Mouse (Mus musculus): ENCODE data around the gene Prr29.

DNA sequence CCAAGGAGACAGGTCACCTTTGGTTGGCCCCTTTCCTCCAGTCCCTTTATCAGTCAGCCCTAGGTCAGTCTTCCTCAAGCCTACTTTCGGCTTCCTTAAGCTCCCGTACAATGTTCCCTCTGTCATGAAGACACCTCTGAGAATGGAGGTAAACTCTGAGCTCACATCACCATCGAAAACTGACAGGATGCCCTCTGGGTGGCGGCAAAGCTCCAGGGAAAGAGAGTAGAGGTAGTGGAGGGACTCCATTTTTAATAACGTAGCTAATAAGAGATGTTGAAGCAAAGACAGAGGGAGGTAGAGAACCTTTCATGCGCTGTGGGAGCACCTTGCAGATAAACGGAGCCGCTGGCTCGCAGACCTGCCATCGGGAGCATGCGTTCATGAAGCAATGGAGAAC, 15.7 kb downstream of the Prr29 start:
- TF ChIP-seq CTCF (IDR thresholded peaks at IDR 0.05; ENCODE audit: low read depth): peak; percentile 48
- TF ChIP-seq EP300 (IDR thresholded peaks at IDR 0.05; ENCODE audit: low read depth): no peak

Measured in liver, postnatal 0 days (tissue).